Mouse (Mus musculus): ENCODE measurements around the gene Proca1. TPM values are rescaled to one million over a fixed set of nuclear protein-coding genes. Genes with fewer than 3 reads are reported as not detected.
"Not testable (repeated sequence)": the region's sequence is repeated elsewhere in the genome, so short reads cannot be mapped to it uniquely, and the experiment has no call there.

The Proca1 gene
- polyA plus RNA-seq, 1 experiment = 1.7 TPM

- H3K4me1 ChIP-seq (ENCODE audit: control insufficient read depth, insufficient read depth, low read length) = peaks cover 5% of the 10 kb centered on the region
- H3K27ac ChIP-seq (ENCODE audit: insufficient read depth, low read length) = peak overlapping the region; percentile 86
- H3K4me3 ChIP-seq (ENCODE audit: insufficient read depth, low read length) = peak overlapping the region; percentile 63
- TF ChIP-seq CTCF (IDR thresholded peaks at IDR 0.05; ENCODE audit: borderline replicate concordance, insufficient read depth, low read length) (no peak), POLR2A (IDR thresholded peaks at IDR 0.05; ENCODE audit: low read depth, low read length) (peak; percentile 46)
These were observed 14.2 kb upstream of the Proca1 start for GRCm38 (mm10) chr11:78178859-78179437.

- Histone ChIP-seq H3K4me1 (ENCODE audit: control insufficient read depth, insufficient read depth, low read length) (peaks cover 5% of the 10 kb centered on the region), H3K27ac (ENCODE audit: insufficient read depth, low read length) (peak overlapping the region; percentile 86; the same call in 1 of the 2 replicates), H3K4me3 (ENCODE audit: insufficient read depth, low read length) (peak overlapping the region; percentile 63)
- no peak for TF ChIP-seq CTCF (IDR thresholded peaks at IDR 0.05; ENCODE audit: borderline replicate concordance, insufficient read depth, low read length)
- no peak for TF ChIP-seq POLR2A (IDR thresholded peaks at IDR 0.05; ENCODE audit: low read depth, low read length)
These were observed 13.7 kb upstream of the Proca1 start for GRCm38 (mm10) chr11:78179438-78179999.

GRCm38 (mm10) chr11:78180081-78180761 lies 13.0 kb upstream of the Proca1 start:
- Histone ChIP-seq H3K4me1 (ENCODE audit: control insufficient read depth, insufficient read depth, low read length) (peaks cover 5% of the 10 kb centered on the region; the same call in 1 of the 2 replicates), H3K4me3 (ENCODE audit: insufficient read depth, low read length) (peak overlapping the region; percentile 63; the same call in 1 of the 2 replicates), H3K27ac (ENCODE audit: insufficient read depth, low read length) (peak overlapping the region; percentile 2; the same call in 1 of the 2 replicates)
- TF ChIP-seq POLR2A (IDR thresholded peaks at IDR 0.05; ENCODE audit: low read depth, low read length) = no peak; the same call in none of the 2 replicates

GRCm38 (mm10) chr11:78181830-78182357 lies 11.3 kb upstream of the Proca1 start:
- peak overlapping the region; percentile 88; the same call in 1 of the 2 replicates for H3K27ac ChIP-seq (ENCODE audit: insufficient read depth, low read length)
- H3K4me3 ChIP-seq (ENCODE audit: insufficient read depth, low read length) = peak overlapping the region; percentile 86
- H3K4me1 ChIP-seq (ENCODE audit: control insufficient read depth, insufficient read depth, low read length) = 0 out of 2 replicates have a peak, but pooled peaks cover 5% of the 10 kb centered on the region
- TF ChIP-seq POLR2A (IDR thresholded peaks at IDR 0.05; ENCODE audit: low read depth, low read length) (peak; percentile 19; the same call in 1 of the 2 replicates), CTCF (IDR thresholded peaks at IDR 0.05; ENCODE audit: borderline replicate concordance, insufficient read depth, low read length) (no peak)

- 0 out of 2 replicates have a peak, but pooled peaks cover 5% of the 10 kb centered on the region for H3K4me1 ChIP-seq (ENCODE audit: control insufficient read depth, insufficient read depth, low read length)
- H3K4me3 ChIP-seq (ENCODE audit: insufficient read depth, low read length) = peak overlapping the region; percentile 86
- H3K27ac ChIP-seq (ENCODE audit: insufficient read depth, low read length) = peak overlapping the region; percentile 88
- TF ChIP-seq CTCF (IDR thresholded peaks at IDR 0.05; ENCODE audit: borderline replicate concordance, insufficient read depth, low read length) (no peak), POLR2A (IDR thresholded peaks at IDR 0.05; ENCODE audit: low read depth, low read length) (peak; percentile 19; the same call in 1 of the 2 replicates)
These were observed 10.7 kb upstream of the Proca1 start for GRCm38 (mm10) chr11:78182450-78182849.

- peak within 1 kb of the TSS; percentile 86 for H3K4me3 ChIP-seq (ENCODE audit: insufficient read depth, low read length)
- H3K27ac ChIP-seq (ENCODE audit: insufficient read depth, low read length) = peak within 1 kb of the TSS; percentile 88
- TF ChIP-seq CTCF (IDR thresholded peaks at IDR 0.05; ENCODE audit: borderline replicate concordance, insufficient read depth, low read length) (no peak), POLR2A (IDR thresholded peaks at IDR 0.05; ENCODE audit: low read depth, low read length) (peak; percentile 97)
- H3K4me1 ChIP-seq (ENCODE audit: control insufficient read depth, insufficient read depth, low read length) = 0 out of 2 replicates have a peak, but pooled peaks cover 5% of the 10 kb centered on the region
These were observed 10.0 kb upstream of the Proca1 start, which contains the start of gene Rpl23a for GRCm38 (mm10) chr11:78182961-78183844. Gene Rpl23a, minus strand, starts transcription at chr11:78183584.

- TF ChIP-seq CTCF (IDR thresholded peaks at IDR 0.05; ENCODE audit: borderline replicate concordance, insufficient read depth, low read length) = no peak
- no peak for TF ChIP-seq POLR2A (IDR thresholded peaks at IDR 0.05; ENCODE audit: low read depth, low read length)
- no peak overlapping the region for H3K27ac ChIP-seq (ENCODE audit: insufficient read depth, low read length)
- no peak overlapping the region; the same call in 1 of the 2 replicates for H3K4me3 ChIP-seq (ENCODE audit: insufficient read depth, low read length)
- 0 out of 2 replicates have a peak, but pooled peaks cover 5% of the 10 kb centered on the region for H3K4me1 ChIP-seq (ENCODE audit: control insufficient read depth, insufficient read depth, low read length)
These were observed 9.2 kb upstream of the Proca1 start for GRCm38 (mm10) chr11:78183884-78184514.

- not testable (repeated sequence) for H3K27ac ChIP-seq (ENCODE audit: insufficient read depth, low read length); H3K4me1 ChIP-seq (ENCODE audit: control insufficient read depth, insufficient read depth, low read length); H3K4me3 ChIP-seq (ENCODE audit: insufficient read depth, low read length)
These were observed 8.5 kb upstream of the Proca1 start for GRCm38 (mm10) chr11:78184702-78185101.
